Mouse (Mus musculus) liver (tissue): ENCODE data around the gene Phpt1.
A peak's percentile ranks its signal among the peaks of the same experiment; 100 is the strongest.

ENCODE experiments used
- DNase-seq: peaks from one replicate; pipeline ENCODE4 v3.0.0-alpha.2; 2020; ENCODE audit warnings: mixed read lengths

Phpt1 gene

DNA sequence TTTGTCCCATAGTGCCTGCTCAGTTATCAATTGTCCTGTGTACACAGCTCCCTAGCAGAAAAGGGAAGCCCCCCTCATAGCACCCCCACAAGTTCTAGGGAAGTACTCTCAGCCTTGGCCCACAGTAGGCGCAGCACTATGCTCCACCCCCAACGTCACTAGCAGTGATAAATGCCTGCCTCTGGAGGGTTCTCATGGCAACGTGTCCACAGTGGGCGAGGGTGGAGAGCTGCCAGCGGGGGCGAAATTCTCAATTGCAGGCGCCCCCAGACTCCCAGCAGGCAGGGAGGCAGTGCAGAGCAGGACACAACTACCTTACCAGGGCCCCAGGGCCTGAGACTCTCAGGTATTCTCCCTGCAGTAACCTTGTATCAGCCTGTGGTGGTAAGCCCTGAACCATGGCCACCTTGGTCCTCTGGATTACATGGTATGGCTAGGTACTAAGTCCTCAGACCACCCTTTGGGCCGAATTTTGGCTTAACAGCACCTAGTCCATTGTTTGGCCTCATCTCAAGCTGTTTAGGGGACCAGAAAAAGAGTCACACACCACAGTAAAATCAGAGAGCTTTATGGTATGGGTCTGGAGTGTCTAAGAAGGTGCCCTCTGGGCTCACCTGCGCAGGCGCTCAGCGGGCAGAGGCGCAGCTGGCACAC, 7.6 kb upstream of the Phpt1 start:
- peak; percentile 40 for DNase-seq

DNA sequence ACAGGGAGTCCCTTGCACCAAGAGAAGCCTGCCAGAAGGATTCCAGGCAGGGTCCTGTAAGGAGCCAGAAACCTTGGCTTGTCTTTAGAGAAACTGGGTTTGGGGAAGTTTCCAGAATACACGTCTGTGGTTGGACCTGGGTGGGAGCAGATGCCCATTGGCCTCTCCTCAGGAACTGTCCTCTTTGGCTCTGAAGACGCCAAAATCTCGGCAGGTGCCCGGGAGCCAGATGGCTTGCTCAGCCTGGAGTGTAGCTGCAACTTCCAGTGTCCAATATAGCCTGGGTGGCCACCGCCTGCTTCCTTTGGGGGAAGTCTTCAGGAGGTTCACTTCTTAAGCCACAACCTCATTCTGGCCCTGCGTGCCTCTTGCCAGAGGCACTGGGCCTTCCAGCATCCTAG, 6.9 kb upstream of the Phpt1 start:
- DNase-seq, result no peak

- DNase-seq, result peak; percentile 60
Measured at GRCm38 (mm10) chr2:25581294-25581864, 6.4 kb upstream of the Phpt1 start, which contains the start of gene Ajm1. TSS of gene Ajm1 (minus strand) at chr2:25581757.

GRCm38 (mm10) chr2:25580621-25581101, 5.6 kb upstream of the Phpt1 start:
- DNase-seq, result no peak

GRCm38 (mm10) chr2:25579737-25580460, 4.9 kb upstream of the Phpt1 start:
- DNase-seq, result peak; percentile 45

GRCm38 (mm10) chr2:25578796-25579736, 4.0 kb upstream of the Phpt1 start:
- no peak for DNase-seq

DNA sequence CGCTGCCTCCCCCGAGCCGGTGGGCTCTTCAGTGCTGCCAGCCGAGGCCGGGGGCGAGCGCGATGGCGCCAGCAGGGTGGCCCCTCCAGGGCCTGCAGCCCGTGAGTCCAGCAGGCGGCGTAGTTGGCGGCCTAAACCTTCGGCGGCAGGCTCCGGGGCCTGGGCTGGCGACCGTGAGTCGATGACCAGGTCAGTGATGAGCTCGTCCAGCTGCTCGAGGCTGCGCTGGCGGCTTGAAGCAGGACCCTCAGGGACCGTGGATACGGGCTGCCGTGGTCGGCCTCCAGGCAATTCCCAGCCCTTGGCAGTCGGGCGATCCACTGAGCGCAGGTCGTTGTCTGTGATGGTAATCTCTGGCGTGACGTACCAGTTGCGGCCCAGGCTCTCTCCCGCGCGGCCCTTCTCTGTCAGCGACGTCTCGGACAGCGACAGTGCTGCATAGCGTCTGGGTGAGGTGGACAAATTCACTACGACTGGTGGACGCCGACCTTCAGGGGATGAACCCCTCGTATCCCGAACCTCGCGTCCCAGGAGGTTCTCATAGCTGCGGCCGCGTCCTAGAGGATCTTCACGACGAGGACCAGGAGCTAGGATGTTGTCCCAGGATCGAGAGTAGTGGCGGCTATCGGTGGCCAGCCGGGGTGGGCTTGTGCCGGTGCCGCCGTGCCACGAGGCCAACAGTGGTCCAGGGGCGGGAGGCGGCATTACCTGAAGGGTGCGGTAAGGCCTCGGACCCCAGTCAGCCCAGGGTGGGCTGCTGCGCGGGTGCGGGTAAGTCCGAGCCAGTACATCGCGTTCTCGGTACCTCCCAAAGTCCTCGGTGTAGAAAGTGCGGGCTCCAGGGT, 3.1 kb upstream of the Phpt1 start:
- no peak for DNase-seq

GRCm38 (mm10) chr2:25576965-25577891, 2.2 kb upstream of the Phpt1 start:
- no peak for DNase-seq

DNA sequence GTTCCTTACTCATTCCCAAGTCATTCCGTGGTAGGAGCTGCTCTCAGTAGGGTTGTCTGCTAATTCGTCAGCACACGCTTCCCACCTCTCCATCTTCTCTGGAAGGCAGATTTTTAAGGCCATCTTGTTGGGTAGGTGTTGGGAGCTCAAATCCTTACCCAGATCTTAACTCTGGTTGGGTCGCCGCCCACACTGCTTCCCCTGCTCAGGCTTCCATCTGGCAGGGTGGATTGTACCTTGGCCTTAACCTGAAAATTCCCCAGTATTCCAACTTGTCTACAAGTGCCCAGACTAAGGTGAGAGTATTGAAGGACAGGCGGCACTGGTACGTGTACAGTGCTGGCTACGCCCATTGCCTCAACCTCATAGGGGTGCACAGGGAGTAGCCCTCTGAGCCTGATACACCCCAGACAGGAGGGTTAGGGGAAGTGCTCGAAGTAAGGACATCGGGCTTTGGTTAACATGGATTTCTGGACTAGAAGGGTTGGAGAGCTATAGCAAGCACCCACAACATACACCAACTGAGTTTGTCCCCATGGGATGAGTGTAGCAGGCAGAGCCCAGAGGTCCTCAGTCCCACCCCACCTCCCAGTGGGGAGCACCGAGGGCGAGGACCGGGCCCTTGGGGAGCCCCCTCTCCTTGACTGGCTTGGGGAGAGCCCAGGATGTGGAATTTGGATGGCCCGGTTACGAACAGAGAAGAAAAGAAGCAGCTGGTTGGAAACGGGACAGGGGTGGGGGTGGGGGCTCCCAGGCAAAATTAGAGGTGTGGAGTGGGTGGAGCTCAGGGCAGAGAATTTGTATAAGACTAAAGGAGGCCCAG, 1.2 kb upstream of the Phpt1 start:
- no peak for DNase-seq

DNA sequence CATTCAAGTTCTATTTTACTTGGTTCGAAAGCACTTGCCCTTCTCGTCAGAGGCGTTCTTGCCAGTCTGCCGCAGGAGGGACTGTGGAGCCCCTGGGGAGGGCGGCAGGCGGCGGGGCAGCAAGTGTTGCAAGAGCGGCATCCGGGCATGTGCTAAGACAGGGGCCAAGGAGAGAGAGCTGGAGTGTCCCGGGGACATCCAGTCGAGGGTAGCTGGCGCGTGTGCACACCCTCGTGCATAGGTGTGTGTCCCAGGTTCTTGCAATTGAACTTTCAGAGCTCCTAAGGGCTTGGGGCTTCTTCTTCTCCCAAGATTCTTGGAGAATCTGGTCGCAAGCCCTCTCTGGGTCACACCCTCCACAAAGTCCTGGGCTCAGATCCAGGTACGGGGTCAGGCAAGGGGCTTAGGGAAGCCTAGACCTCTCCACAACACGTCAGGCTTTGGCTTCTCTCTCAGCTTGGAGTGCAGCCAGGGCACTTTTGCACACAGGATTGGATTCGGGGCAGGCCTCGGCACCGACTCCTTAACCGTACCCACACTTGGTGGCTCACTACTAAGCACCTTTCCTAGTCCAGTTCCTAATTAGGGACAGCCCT, 506 bp upstream of the Phpt1 start:
- DNase-seq, result peak; percentile 48

DNA sequence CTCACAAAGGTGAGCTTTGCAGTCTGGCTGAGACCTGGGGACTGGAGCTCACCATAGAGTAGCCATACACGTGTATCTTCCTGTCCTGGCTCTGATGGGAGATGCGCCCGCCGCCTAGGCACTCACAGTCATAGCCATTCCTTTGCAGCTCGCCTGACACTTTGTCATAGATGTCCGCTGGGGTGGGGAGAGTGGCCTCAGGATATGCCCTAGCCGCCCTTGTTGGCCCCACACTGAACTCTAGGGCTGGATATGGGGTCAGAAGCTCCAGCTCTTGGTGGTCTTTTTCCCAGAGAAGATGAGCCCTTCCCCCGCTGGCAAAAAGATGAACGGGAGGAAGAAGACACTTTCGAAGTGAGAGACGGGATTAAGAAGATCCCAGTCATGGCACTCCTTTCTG, 888 bp downstream of the Phpt1 start:
- no peak for DNase-seq

DNA sequence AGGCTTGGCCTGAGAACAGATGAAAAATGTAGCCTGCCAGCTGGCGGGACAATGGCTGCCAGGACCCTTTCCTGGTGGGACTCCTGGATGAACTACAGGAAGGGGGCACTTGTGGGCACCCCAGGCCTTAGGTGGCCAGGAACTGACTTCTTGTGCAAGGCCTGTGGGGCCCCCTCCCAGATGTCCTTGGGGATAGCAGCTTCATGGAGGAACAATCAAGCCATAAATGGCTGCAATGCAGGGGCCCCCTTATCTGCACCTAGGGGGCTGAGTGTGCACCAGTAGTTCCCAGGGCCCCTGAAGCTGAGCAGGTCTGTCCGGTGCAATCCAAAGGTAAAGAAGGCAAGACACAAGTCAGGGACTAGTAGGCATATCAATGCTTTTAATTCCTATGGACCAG, 2.0 kb downstream of the Phpt1 start:
- no peak for DNase-seq

DNA sequence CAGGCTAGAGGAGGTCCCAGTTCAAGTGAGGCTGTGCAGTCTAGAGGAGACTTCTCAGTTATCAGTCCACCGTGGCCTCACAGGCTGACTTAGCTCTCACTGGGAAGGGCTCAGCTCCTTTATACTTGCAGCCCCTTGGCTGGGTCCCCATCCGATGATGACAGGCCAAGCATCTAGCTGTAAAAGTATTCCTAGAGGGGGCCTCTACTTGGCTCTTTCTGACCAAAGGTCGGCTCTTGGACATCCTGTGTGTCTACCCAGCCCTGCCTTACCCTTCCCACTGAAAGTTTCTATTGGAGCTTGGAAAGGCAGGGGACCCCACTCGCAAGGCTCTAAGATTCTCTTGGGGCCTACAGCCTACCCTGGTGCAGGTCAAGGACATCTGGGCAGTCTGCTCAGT, 3.8 kb downstream of the Phpt1 start:
- DNase-seq, result no peak

GRCm38 (mm10) chr2:25569323-25569722, 5.7 kb downstream of the Phpt1 start:
- DNase-seq, result no peak

DNA sequence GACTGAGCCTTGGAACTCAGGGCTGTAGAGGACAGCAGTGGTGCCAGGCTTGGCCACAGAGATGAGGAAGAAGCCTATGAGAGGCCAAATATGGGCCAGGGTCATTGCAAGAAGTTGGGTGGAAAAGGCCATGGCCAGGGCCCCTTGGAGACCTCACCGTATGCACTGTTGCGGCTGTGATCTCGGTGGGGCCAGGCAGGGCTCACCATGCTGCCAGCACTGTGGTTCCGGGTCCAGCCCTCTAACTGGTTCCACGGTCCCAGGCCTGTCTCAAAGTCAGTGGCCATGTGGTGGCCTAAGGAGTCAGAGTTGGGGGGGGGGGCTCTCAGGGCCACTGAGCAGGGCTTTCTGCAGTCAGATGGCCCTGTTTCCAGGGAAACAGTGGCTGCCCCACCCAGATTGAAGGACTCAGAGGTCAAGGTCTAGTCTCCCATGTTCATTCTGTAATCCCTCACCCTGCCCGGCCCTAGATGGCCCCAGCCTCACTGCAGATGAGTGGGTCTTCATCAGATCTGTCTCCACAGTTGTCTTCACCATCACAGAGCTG, 6.5 kb downstream of the Phpt1 start:
- DNase-seq, result no peak

- DNase-seq, result no peak
Measured at GRCm38 (mm10) chr2:25566558-25566957, 8.5 kb downstream of the Phpt1 start.

DNA sequence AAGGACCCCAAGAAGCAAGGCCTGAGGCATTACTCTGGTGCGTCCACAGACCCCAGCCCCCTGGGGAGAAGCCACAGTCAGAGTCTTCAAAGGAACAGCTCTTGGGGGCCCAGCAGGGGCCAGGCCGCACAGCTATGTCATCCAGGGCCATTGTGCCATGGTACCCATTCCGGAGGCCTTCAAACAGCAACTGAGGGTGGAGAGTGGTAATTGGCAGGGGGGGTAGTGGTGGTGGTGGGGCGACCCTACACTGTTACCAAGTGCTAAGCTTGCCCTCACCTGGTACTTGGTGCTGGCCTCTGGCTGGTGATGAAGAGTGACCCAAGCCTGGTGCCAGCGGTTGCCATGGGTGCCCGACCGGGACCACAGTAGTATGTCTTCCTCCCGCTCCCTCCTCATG, 9.3 kb downstream of the Phpt1 start:
- DNase-seq, result no peak

DNA sequence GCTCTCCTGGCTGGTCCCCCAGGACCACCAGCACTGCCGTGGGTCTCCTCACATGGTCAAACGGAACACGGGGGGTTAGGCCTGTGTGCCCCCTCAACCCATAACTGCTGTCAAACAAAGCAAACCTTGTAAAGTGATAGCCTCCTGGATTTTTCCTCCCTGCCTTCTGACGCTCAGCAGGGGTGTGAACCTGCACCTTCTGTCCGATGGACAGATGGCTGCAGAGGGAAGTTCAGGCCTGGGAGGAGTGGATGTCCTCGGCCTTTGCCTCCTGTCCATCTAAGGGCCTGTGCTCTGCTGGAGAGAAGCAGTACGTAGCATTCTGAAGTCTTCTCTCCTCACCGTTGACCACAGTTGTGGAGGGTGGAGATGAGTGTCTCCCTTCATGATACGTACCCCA, 13.1 kb downstream of the Phpt1 start:
- DNase-seq, result no peak

DNA sequence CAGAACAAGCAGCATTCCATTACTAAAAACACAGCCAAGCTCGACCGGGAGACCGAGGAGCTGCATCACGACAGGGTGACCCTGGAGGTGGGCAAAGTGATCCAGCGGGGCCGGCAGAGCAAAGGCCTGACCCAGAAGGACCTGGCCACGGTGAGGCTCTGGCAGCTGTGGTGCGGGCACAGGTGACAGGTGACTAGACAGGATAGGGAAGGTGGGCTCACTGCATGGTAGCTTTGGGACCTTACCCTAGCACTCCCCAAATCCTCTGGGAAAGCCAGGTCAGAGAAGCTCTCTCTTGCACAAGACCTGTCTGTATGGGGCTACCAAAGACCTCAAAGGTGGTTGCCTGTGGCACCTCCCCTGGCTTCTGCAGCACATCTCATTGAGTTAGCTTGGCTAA, 14.5 kb downstream of the Phpt1 start:
- no peak for DNase-seq
